Mouse (Mus musculus) thymus, adult 18-20 months (tissue): ENCODE data around the gene Rap2c.

ENCODE experiments used
- DNase-seq, 2 experiments: peaks; one replicate each; pipeline ENCODE4 v3.0.0; 2022; ENCODE audit warnings: mixed read lengths in 2 of 2

Gene Rap2c

GRCm38 (mm10) chrX:50968157-50968932 lies 49.5 kb downstream of the Rap2c start:
- no peak for DNase-seq

- no peak for DNase-seq
Measured at GRCm38 (mm10) chrX:50965157-50965556, 52.7 kb downstream of the Rap2c start.

GRCm38 (mm10) chrX:50962955-50963354 lies 54.9 kb downstream of the Rap2c start:
- no peak for DNase-seq
